Mouse (Mus musculus) forebrain, postnatal 0 days (tissue): ENCODE results near the gene Anks4b. TPM values are rescaled to one million over a fixed set of nuclear protein-coding genes. Genes with fewer than 3 reads are reported as not detected.

Experiments
- ATAC-seq: fragments of 200-750 bp; cut with Nextera tagmentation; 2 replicates; pipeline ENCODE4 v1.8.0; 2017; ENCODE audit warnings: mild to moderate bottlenecking, moderate library complexity
- DNase-seq: peaks from one replicate; pipeline ENCODE4 v3.0.0-alpha.2; 2015
- H3K27ac ChIP-seq: fragments of 300-500 bp; sonication (generic); 2 replicates; pipeline ENCODE4 v1.5.1; 2014; ENCODE audit warnings: low read depth, mild to moderate bottlenecking, antibody characterized with exemption, low read length, moderate library complexity, mixed read lengths
- H3K27me3 ChIP-seq: fragments of 300-500 bp; sonication (generic); 2 replicates; pipeline ENCODE4 v1.6.1; 2014; ENCODE audit warnings: mild to moderate bottlenecking, low read length, mixed read lengths; ENCODE audit not compliant: insufficient read depth
- H3K36me3 ChIP-seq: fragments of 300-500 bp; sonication (generic); 2 replicates; pipeline ENCODE4 v1.6.1; 2014; ENCODE audit warnings: mild to moderate bottlenecking, moderate library complexity; ENCODE audit not compliant: insufficient read depth
- H3K4me1 ChIP-seq: fragments of 300-500 bp; sonication (generic); 2 replicates; pipeline ENCODE4 v1.6.1; 2014; ENCODE audit warnings: antibody characterized with exemption; ENCODE audit not compliant: insufficient read depth
- H3K4me2 ChIP-seq: fragments of 300-500 bp; sonication (generic); 2 replicates; pipeline ENCODE4 v1.6.1; 2014; ENCODE audit warnings: low read depth, mild to moderate bottlenecking, moderate library complexity
- H3K4me3 ChIP-seq: fragments of 300-500 bp; sonication (generic); 2 replicates; pipeline ENCODE4 v1.5.1; 2014; ENCODE audit warnings: low read depth, low read length, mixed read lengths
- H3K9ac ChIP-seq: fragments of 300-500 bp; sonication (generic); 2 replicates; pipeline ENCODE4 v1.6.1; 2014; ENCODE audit warnings: mild to moderate bottlenecking
- H3K9me3 ChIP-seq: fragments of 300-500 bp; sonication (generic); 2 replicates; pipeline ENCODE4 v1.6.1; 2016; ENCODE audit warnings: low read length
- CTCF ChIP-seq: sonication (generic); IDR thresholded peaks from 2 replicates; pipeline ENCODE4 v1.5.1; 2016; ENCODE audit warnings: antibody characterized with exemption, control low read depth, low read depth
- WGBS: fragments of 180-500 bp; shearing (Covaris S2); extraction: QIAGEN DNeasy Blood & Tissue Kit; methylation state at CpG from one replicate; pipeline ENCODE4 v1.1.7; 2014; 5-methylcytosine and 5-hydroxymethylcytosine counted together
- polyA plus RNA-seq: library from polyadenylated mRNA; unstranded; fragments of >200 nt; fragmentation: Nextera tagmentation; extraction: Ambion mirVana; gene quantifications from 2 replicates; pipeline ENCODE4 v1.2.1, GENCODE M21; 2015
- total RNA-seq: library from RNA; depleted of rRNA; stranded (reverse); fragments of >200 nt; gene quantifications from 2 replicates; pipeline ENCODE4 v1.2.3, GENCODE M21; 2014

Gene Anks4b
- total and polyA plus RNA-seq, 2 experiments from 2014 or later: 0.04 TPM; not detected in 1

DNA sequence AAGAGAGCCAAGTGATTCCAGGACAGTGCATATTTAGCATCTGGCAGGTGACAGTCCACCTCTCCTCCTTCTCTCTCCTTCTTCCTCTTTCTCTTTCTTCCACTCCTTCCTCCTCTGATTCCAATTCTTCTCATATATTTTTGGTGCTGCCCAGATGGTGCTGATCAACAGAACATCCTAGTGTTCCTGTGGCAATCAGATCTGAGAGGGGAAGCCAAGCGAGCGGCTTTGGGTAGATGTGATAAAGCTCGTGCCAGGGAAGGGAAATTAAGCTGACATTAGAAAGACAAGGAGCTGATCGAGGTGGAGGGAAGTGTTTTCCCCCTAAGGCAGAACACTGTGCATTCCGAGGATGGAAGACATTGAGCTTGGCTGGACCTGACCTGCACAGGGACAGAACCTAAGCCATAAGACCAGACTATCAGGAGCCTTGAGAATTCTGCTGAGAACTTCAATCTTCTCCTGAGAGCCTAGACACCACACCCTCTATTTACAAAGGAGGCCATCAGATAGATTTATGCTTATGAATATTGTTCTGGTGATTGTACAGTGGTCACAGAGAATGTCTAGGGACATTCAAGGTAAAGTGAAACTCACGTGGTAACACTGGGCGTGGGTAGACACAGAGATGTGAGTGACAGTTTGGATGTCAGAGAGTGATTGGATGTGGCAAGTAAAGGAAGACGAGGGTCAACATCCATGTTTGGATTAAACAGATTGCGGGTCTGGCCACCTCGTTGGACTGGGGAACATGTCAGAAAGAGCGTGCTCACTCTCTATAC, 1.3 kb downstream of the Anks4b start:
- Histone ChIP-seq H3K4me2 (no peak overlapping the region), H3K9ac (no peak overlapping the region), H3K36me3 (no peaks in the 10 kb centered on the region), H3K27ac (no peak overlapping the region), H3K4me3 (no peak overlapping the region), H3K27me3 (no peaks in the 10 kb centered on the region), H3K4me1 (no peaks in the 10 kb centered on the region), H3K9me3 (no peaks in the 10 kb centered on the region)
- no peak for TF ChIP-seq CTCF
- 81% methylated on average over 11 of the region's 11 CpGs for WGBS
- no peak for ATAC-seq
- no peak for DNase-seq

DNA sequence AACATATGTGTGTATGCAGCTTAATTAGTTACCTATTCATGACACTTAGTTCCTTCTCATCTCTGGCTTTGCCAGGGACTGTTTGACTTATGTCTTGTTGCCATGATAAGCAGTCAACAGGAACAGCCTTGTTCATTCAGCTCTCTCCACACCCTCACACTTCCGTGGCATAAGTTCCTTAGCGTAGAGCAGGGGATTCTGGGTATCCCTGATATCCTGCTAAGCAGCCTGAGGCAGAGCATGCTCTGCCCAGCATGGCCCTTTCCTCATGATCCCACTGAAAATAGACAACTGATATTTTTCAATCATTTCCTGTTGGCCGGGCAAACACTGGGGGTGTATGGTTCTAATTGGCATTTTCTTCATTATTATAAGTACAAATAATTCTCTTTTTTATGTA, 4.0 kb downstream of the Anks4b start:
- no peak overlapping the region for H3K4me2 ChIP-seq
- no peaks in the 10 kb centered on the region for H3K4me1 ChIP-seq
- no peaks in the 10 kb centered on the region for H3K36me3 ChIP-seq
- 0 out of 2 replicates have a peak, but pooled peaks have one; percentile 54 for ATAC-seq
- no peaks in the 10 kb centered on the region for H3K27me3 ChIP-seq
- WGBS: 57% methylated on average over 3 of the region's 3 CpGs
- H3K27ac ChIP-seq: no peak overlapping the region
- H3K4me3 ChIP-seq: no peak overlapping the region
- DNase-seq: no peak
- H3K9ac ChIP-seq: no peak overlapping the region
- no peak for TF ChIP-seq CTCF
- no peaks in the 10 kb centered on the region for H3K9me3 ChIP-seq

DNA sequence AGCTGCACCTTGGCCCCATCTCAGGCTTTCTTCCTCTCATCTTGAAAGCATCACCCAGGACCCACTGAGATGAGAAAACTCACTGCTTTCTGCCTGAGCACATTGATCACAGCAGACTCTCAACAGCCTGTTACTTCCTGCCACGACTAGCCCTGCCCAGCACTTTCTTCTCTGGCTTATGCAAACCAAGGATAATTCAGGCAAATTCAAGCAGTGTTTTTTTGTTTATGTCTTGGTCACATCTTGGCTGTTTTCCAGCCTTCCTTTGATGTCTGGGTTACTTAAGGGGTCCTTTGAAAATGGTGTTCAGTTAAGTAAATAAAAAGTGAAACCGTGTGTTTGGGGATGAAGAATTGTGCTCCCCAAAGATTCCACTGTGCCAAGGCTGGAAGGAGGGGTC, 5.3 kb downstream of the Anks4b start:
- no peaks in the 10 kb centered on the region for H3K4me1 ChIP-seq
- no peaks in the 10 kb centered on the region for H3K36me3 ChIP-seq
- no peak overlapping the region for H3K4me3 ChIP-seq
- ATAC-seq (no peak), DNase-seq (no peak)
- no peak overlapping the region for H3K4me2 ChIP-seq
- no peak for TF ChIP-seq CTCF
- no peaks in the 10 kb centered on the region for H3K9me3 ChIP-seq
- H3K27me3 ChIP-seq: no peaks in the 10 kb centered on the region
- H3K9ac ChIP-seq: no peak overlapping the region
- 11% methylated on average over 2 of the region's 2 CpGs for WGBS
- no peak overlapping the region for H3K27ac ChIP-seq

DNA sequence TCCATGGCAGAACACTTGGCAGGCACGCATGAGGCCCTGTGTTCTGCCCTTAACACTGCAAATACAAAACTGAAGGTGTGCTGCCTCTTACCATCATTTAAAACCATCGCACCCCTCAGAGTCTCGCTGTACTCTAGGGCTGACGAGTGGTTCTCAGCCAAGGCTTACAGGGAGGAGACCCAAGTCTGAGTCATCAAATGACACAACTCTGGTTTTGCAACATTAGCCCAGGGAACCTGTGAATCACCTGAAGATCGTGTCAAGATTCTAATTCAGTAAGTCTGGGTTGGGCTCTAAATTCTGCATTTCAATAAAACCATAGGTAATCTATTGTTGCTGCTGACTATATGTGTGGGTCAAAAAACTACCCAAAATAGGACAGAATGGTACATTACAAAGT, 6.9 kb downstream of the Anks4b start:
- TF ChIP-seq CTCF: no peak
- no peaks in the 10 kb centered on the region for H3K4me1 ChIP-seq
- no peaks in the 10 kb centered on the region for H3K9me3 ChIP-seq
- H3K4me3 ChIP-seq: no peak overlapping the region
- 73% methylated on average over 5 of the region's 5 CpGs for WGBS
- H3K36me3 ChIP-seq: no peaks in the 10 kb centered on the region
- H3K27me3 ChIP-seq: no peaks in the 10 kb centered on the region
- no peak overlapping the region for H3K9ac ChIP-seq
- no peak overlapping the region for H3K27ac ChIP-seq
- no peak overlapping the region for H3K4me2 ChIP-seq
- no peak for DNase-seq
- no peak for ATAC-seq

DNA sequence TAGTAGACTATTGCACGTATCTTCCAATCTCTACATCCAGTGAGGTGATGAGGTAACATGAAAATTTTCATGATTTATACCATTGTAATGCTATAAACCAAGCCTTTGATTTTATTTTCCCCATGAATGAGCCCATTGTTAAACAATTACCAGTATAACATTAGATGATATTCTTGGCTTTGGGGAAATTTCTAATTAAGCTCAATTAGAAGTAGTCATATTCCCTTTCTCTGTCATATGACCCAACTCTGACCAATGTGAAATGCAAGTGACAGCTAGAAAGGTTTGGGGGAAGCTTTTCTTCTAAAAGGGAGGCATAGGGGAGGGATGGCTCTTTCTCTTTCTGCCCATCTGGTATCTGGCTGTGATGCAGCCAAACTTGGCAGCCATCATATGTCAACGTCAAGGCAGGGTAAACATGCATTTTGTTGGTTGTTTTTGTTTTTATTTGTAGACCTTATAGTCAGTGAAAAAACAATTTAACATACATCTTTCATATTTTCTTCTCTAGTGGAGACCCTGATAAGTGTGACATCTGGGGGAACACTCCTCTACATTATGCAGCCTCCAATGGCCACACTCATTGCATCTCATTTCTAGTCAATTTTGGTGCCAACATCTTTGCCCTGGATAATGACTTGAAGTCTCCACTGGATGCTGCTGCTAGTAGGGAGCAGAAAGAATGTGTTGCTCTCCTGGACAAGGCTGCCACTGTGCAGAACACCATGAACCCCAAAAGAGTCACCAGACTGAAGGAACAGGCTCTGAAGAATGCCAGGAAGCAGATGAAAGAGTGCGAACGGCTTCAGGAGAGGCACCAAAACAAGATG, 8.0 kb downstream of the Anks4b start:
- Histone ChIP-seq H3K36me3 (no peaks in the 10 kb centered on the region), H3K27ac (no peak overlapping the region), H3K4me3 (no peak overlapping the region), H3K27me3 (no peaks in the 10 kb centered on the region), H3K4me2 (no peak overlapping the region), H3K9me3 (no peaks in the 10 kb centered on the region), H3K4me1 (no peaks in the 10 kb centered on the region), H3K9ac (no peak overlapping the region)
- ATAC-seq (peak; percentile 60; the same call in 1 of the 2 replicates), DNase-seq (peak; percentile 52)
- WGBS: 70% methylated on average over 4 of the region's 4 CpGs
- TF ChIP-seq CTCF: no peak

DNA sequence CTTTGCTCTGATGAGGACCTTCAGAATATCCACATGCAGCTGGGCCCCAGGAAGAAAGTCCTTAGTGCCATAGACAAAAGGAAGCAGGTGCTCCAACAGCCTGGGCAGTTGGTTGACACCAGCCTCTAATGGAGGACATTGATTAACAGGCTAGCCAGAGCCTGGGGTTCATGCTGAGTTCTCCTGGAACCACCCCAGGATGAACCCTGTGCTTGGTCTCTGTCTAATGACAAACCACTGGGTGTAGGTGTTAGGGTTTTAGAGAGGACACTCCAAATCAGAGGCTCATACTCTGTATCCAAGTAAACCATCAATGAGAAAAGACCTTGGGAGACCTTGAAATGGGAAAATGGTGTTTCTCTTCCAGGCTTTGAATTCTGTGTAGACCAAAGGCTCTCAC, 9.2 kb downstream of the Anks4b start:
- DNase-seq (no peak), ATAC-seq (no peak)
- no peak overlapping the region for H3K4me2 ChIP-seq
- no peaks in the 10 kb centered on the region for H3K27me3 ChIP-seq
- TF ChIP-seq CTCF: no peak
- H3K9ac ChIP-seq: no peak overlapping the region
- H3K27ac ChIP-seq: no peak overlapping the region
- H3K4me1 ChIP-seq: no peaks in the 10 kb centered on the region
- H3K4me3 ChIP-seq: no peak overlapping the region
- no peaks in the 10 kb centered on the region for H3K9me3 ChIP-seq
- no peaks in the 10 kb centered on the region for H3K36me3 ChIP-seq

DNA sequence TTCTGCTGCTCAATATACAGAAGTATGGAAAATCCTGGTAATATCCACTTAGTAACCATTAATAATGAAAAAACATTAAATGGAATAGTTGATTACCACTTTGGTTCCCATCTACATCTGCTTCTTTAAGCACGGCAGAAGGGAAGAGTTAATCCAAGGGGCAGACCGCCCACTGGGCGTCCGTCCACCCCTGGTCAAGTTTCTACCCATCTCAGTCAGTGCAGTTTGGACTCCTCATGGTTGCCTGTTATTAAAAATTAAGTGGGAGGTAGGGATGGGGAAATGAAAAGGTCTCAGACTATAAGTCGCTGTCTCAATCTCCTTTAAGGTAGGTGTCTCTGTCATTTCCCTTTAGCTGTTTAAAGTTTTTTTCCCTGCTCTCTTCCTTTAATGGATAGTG, 15.3 kb downstream of the Anks4b start:
- Histone ChIP-seq H3K4me1 (peaks cover 9% of the 10 kb centered on the region; the same call in 1 of the 2 replicates), H3K27me3 (no peaks in the 10 kb centered on the region), H3K36me3 (no peaks in the 10 kb centered on the region), H3K9ac (no peak overlapping the region), H3K4me2 (no peak overlapping the region), H3K9me3 (no peaks in the 10 kb centered on the region), H3K4me3 (no peak overlapping the region), H3K27ac (no peak overlapping the region)
- DNase-seq (no peak), ATAC-seq (no peak)
- 84% methylated on average over 5 of the region's 5 CpGs for WGBS
- TF ChIP-seq CTCF: no peak
